Mouse (Mus musculus) forebrain, embryonic 11.5 days (tissue): ENCODE data around the gene Runx3. TPM values are rescaled to one million over a fixed set of nuclear protein-coding genes. Genes with fewer than 3 reads are reported as not detected.

Source experiments
- ATAC-seq: fragments of 200-750 bp; cut with Nextera tagmentation; replicated peaks from 2 replicates; pipeline ENCODE4 v1.8.0; 2017; ENCODE audit warnings: moderate TSS enrichment; ENCODE audit not compliant: low FRiP score
- DNase-seq: peaks from one replicate; pipeline ENCODE4 v3.0.0-alpha.2; 2017; ENCODE audit warnings: low spot score
- H3K27ac ChIP-seq: fragments of 300-500 bp; sonication (generic); 2 replicates; pipeline ENCODE4 v1.5.1; 2014; ENCODE audit warnings: low read depth, low read length
- H3K27me3 ChIP-seq: fragments of 300-500 bp; sonication (generic); 2 replicates; pipeline ENCODE4 v1.6.1; 2014; ENCODE audit warnings: mild to moderate bottlenecking, low read length, mixed read lengths; ENCODE audit not compliant: control insufficient read depth, insufficient read depth
- H3K36me3 ChIP-seq: fragments of 300-500 bp; sonication (generic); 2 replicates; pipeline ENCODE4 v1.6.1; 2014; ENCODE audit warnings: mild to moderate bottlenecking, low read length, moderate library complexity, mixed read lengths; ENCODE audit not compliant: control insufficient read depth, insufficient read depth
- H3K4me1 ChIP-seq: fragments of 300-500 bp; sonication (generic); replicated peaks from 2 replicates; pipeline ENCODE4 v1.6.1; 2014; ENCODE audit warnings: low read length, mixed read lengths; ENCODE audit not compliant: control insufficient read depth, insufficient read depth
- H3K4me2 ChIP-seq: fragments of 300-500 bp; sonication (generic); 2 replicates; pipeline ENCODE4 v1.6.1; 2014; ENCODE audit warnings: low read depth, mild to moderate bottlenecking, low read length, moderate library complexity, mixed read lengths; ENCODE audit not compliant: severe bottlenecking
- H3K4me3 ChIP-seq: fragments of 300-500 bp; sonication (generic); 2 replicates; pipeline ENCODE4 v1.5.1; 2014; ENCODE audit warnings: low read depth, low read length
- H3K9ac ChIP-seq: fragments of 300-500 bp; sonication (generic); 2 replicates; pipeline ENCODE4 v1.6.1; 2014; ENCODE audit warnings: low read length
- H3K9me3 ChIP-seq: fragments of 300-500 bp; sonication (generic); 2 replicates; pipeline ENCODE4 v1.6.1; 2016; ENCODE audit warnings: low read length, mixed read lengths; ENCODE audit not compliant: control insufficient read depth
- WGBS: fragments of 180-500 bp; shearing (Covaris S2); extraction: QIAGEN DNeasy Blood & Tissue Kit; methylation state at CpG from one replicate; pipeline ENCODE4 v1.1.7; 2014; 5-methylcytosine and 5-hydroxymethylcytosine counted together
- polyA plus RNA-seq: library from polyadenylated mRNA; unstranded; fragments of >200 nt; fragmentation: Nextera tagmentation; extraction: Ambion mirVana; gene quantifications from 2 replicates; pipeline ENCODE4 v1.2.1, GENCODE M21; 2014

Gene Runx3
- polyA plus RNA-seq, 1 experiment from 2014 or later, result 0.04 TPM

- 67% methylated on average over 4 of the region's 4 CpGs for WGBS
These were observed 17.7 kb upstream of the Runx3 start for GRCm38 (mm10) chr4:135102761-135103160.

DNA sequence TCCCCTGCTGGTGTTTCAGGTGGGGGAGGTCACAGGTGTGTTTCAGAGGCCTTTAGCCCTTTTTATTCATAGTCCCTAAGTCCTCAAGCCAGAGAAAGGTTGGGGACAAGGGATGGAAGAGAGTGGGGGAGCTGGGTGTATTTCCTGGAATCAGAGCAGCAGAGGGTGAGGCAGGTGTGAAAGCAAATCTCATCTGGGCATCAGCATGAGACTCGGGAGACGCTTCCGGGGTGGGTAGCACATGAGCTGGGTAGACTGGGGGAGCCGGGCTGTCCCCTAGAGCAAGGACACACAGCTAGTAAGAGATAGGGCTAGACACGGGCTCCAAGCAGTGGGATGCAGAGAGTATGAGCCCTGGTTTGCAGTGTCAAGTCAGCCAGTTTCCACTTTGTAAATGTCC, 16.7 kb upstream of the Runx3 start:
- Histone ChIP-seq H3K4me3 (no peak overlapping the region), H3K27ac (no peak overlapping the region), H3K9me3 (no peaks in the 10 kb centered on the region), H3K27me3 (no peaks in the 10 kb centered on the region), H3K4me2 (no peak overlapping the region), H3K36me3 (no peaks in the 10 kb centered on the region), H3K4me1 (no peaks in the 10 kb centered on the region), H3K9ac (no peak overlapping the region)
- DNase-seq, result no peak
- WGBS, result 74% methylated on average over 5 of the region's 5 CpGs
- no peak for ATAC-seq

More at GRCm38 (mm10) chr4:135102761-135103160, 17.7 kb upstream of the Runx3 start:
- no peak overlapping the region for H3K4me3 ChIP-seq
- no peak overlapping the region for H3K9ac ChIP-seq
- DNase-seq (no peak), ATAC-seq (no peak)
- no peaks in the 10 kb centered on the region for H3K36me3 ChIP-seq
- H3K4me2 ChIP-seq, result no peak overlapping the region
- no peak overlapping the region for H3K27ac ChIP-seq
- no peaks in the 10 kb centered on the region for H3K9me3 ChIP-seq
- H3K4me1 ChIP-seq, result no peaks in the 10 kb centered on the region
- H3K27me3 ChIP-seq, result no peaks in the 10 kb centered on the region

GRCm38 (mm10) chr4:135106968-135107367, 13.5 kb upstream of the Runx3 start:
- Histone ChIP-seq H3K36me3 (no peaks in the 10 kb centered on the region), H3K9ac (no peak overlapping the region), H3K4me1 (no peaks in the 10 kb centered on the region), H3K27me3 (no peaks in the 10 kb centered on the region), H3K4me3 (no peak overlapping the region), H3K4me2 (no peak overlapping the region), H3K27ac (no peak overlapping the region), H3K9me3 (no peaks in the 10 kb centered on the region; the same call in 1 of the 2 replicates)
- ATAC-seq (no peak), DNase-seq (no peak)
- 67% methylated on average over 4 of the region's 4 CpGs for WGBS

- no peak for ATAC-seq
These were observed 11.8 kb upstream of the Runx3 start for GRCm38 (mm10) chr4:135108666-135109065.

DNA sequence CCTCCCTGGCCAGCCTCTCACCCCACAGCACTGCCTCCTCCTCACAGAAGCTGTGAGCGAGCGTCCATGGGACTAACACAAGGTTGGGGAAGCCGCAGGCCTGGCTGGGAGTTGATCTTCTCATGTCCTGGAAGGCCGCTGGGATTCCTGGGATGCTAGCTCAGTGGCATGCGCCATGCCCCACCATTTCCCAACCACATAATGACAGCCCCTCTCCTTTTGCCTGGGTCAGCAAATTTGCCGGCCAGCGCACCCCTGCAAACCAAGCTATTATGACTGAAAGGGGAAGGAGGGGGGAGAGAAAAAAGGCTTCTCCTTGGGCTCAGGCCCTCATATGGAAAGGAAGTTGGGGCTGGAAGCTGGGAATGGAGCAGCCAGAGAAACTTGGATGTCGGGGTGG, 6.8 kb upstream of the Runx3 start:
- Histone ChIP-seq H3K36me3 (no peaks in the 10 kb centered on the region), H3K9ac (no peak overlapping the region), H3K27ac (no peak overlapping the region), H3K9me3 (no peaks in the 10 kb centered on the region; the same call in 1 of the 2 replicates), H3K4me1 (no peaks in the 10 kb centered on the region), H3K4me3 (no peak overlapping the region), H3K27me3 (no peaks in the 10 kb centered on the region), H3K4me2 (no peak overlapping the region)
- WGBS, result 90% methylated on average over 8 of the region's 8 CpGs
- DNase-seq (no peak), ATAC-seq (no peak)

More at GRCm38 (mm10) chr4:135108666-135109065, 11.8 kb upstream of the Runx3 start:
- Histone ChIP-seq H3K27me3 (no peaks in the 10 kb centered on the region), H3K4me1 (no peaks in the 10 kb centered on the region), H3K4me2 (no peak overlapping the region), H3K9me3 (no peaks in the 10 kb centered on the region; the same call in 1 of the 2 replicates), H3K4me3 (no peak overlapping the region), H3K27ac (no peak overlapping the region), H3K36me3 (no peaks in the 10 kb centered on the region), H3K9ac (no peak overlapping the region)
- 77% methylated on average over 3 of the region's 3 CpGs for WGBS
- no peak for DNase-seq

DNA sequence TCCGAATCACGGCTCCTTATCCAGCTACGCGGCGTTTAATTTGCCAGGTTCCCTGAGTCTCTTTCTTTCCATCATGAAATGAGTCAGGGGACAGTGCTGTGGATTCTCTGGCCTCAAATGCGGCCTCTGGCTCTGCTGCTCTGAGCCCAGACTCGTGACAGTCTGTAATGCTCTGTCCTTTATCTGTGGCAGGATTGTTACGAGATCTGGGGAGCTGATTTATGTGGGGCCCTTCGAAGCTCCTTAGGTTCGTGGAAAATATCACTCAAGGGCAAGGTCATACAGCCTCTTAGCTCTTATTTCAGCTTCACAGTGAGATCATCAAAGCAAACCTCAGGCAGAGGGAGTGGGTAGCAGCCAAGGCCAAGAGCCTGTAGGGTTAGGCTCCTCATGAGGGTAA, 6.2 kb upstream of the Runx3 start:
- 86% methylated on average over 10 of the region's 10 CpGs for WGBS

DNA sequence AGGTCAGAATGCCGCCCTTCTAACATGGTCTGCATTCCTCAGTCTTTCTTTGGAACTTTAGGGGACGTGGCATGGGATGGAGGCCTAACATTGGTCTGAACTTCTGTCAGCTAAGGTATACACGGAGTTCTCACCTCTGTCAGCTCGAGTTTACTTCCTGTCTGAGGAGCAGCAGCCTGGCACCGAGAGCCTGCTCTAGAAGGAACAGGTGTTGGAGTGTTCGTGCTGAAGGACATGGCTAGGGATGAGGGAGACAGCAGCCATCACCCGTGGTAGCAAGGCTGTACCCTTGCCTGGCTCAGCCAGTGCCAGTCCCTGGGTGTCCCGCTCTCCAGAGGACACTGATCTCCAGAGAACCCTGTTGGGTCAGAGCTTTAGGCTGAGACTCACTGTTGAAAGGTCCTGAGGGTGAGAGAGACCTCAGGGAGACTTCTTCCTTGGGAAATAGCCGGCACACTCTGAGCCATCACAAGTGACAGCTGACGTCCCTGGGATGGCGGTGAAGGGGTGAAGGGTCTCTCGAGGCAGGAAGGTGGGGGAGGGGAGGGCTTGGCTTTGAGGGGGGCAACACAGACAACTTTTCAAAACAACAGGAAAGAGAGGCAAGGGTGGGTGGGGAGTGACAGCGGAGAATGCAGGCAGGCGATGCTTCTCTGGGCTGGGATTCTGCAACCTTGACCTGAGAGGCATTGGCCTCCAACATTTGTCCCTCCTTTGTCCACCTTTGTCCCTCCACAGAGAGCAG, 4.9 kb upstream of the Runx3 start:
- H3K27ac ChIP-seq, result no peak overlapping the region
- ATAC-seq, result no peak

More for the DNA sequence above, 6.2 kb upstream of the Runx3 start:
- Histone ChIP-seq H3K27me3 (no peaks in the 10 kb centered on the region), H3K4me1 (no peaks in the 10 kb centered on the region), H3K9me3 (no peaks in the 10 kb centered on the region; the same call in 1 of the 2 replicates), H3K4me3 (no peak overlapping the region), H3K4me2 (no peak overlapping the region), H3K36me3 (no peaks in the 10 kb centered on the region), H3K27ac (no peak overlapping the region), H3K9ac (no peak overlapping the region)
- ATAC-seq (no peak), DNase-seq (no peak)

GRCm38 (mm10) chr4:135116391-135116790, 4.1 kb upstream of the Runx3 start:
- H3K9ac ChIP-seq, result no peak overlapping the region
- ATAC-seq, result no peak
- no peak overlapping the region for H3K4me2 ChIP-seq
- H3K9me3 ChIP-seq, result no peaks in the 10 kb centered on the region; the same call in 1 of the 2 replicates
- no peaks in the 10 kb centered on the region for H3K36me3 ChIP-seq
- H3K4me3 ChIP-seq, result no peak overlapping the region
- H3K4me1 ChIP-seq, result no peaks in the 10 kb centered on the region
- H3K27me3 ChIP-seq, result no peaks in the 10 kb centered on the region
- no peak for DNase-seq
- 59% methylated on average over 5 of the region's 5 CpGs for WGBS
- no peak overlapping the region for H3K27ac ChIP-seq

More for the DNA sequence above, 4.9 kb upstream of the Runx3 start:
- H3K4me1 ChIP-seq, result no peaks in the 10 kb centered on the region
- no peaks in the 10 kb centered on the region; the same call in 1 of the 2 replicates for H3K9me3 ChIP-seq
- no peak overlapping the region for H3K4me2 ChIP-seq
- no peak overlapping the region for H3K4me3 ChIP-seq
- no peak for DNase-seq
- 58% methylated on average over 14 of the region's 14 CpGs for WGBS
- H3K36me3 ChIP-seq, result no peaks in the 10 kb centered on the region
- H3K9ac ChIP-seq, result no peak overlapping the region
- H3K27me3 ChIP-seq, result no peaks in the 10 kb centered on the region

DNA sequence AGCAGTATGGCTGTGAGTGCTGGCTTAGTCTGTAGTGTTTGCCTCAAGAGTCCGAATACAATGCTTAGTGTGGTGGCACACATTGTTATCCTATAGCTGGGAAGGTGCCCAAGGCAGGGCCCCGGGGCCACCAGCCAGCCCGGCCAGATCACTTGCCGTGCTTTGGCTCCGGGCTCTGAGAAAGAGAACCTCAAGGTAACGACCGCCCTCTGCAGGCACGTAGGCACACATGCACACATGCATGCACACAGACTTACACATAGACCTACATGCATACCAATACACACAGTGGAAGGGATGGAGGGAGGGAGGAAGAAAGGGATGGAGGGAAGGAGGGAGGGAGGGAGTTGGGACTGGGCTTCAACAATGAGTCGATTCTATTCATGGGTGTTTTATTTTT, 2.6 kb upstream of the Runx3 start:
- Histone ChIP-seq H3K27ac (no peak overlapping the region), H3K4me3 (no peak overlapping the region), H3K9me3 (no peaks in the 10 kb centered on the region), H3K27me3 (no peaks in the 10 kb centered on the region), H3K9ac (no peak overlapping the region), H3K36me3 (no peaks in the 10 kb centered on the region), H3K4me1 (no peaks in the 10 kb centered on the region), H3K4me2 (no peak overlapping the region)
- 95% methylated on average over 9 of the region's 9 CpGs for WGBS
- DNase-seq, result no peak
- no peak for ATAC-seq
